Mouse (Mus musculus) hindbrain, embryonic 12.5 days (tissue): ENCODE results near the gene Smim6. TPM values are rescaled to one million over a fixed set of nuclear protein-coding genes. Genes with fewer than 3 reads are reported as not detected.

Experiments
- ATAC-seq: fragments of 200-750 bp; cut with Nextera tagmentation; 2 replicates; pipeline ENCODE4 v1.8.0; 2017; ENCODE audit warnings: moderate TSS enrichment; ENCODE audit not compliant: low FRiP score
- H3K27ac ChIP-seq: fragments of 300-500 bp; sonication (generic); 2 replicates; pipeline ENCODE4 v1.5.1; 2016; ENCODE audit warnings: mild to moderate bottlenecking
- H3K27me3 ChIP-seq: fragments of 300-500 bp; sonication (generic); 2 replicates; pipeline ENCODE4 v1.6.1; 2016; ENCODE audit warnings: mild to moderate bottlenecking
- H3K36me3 ChIP-seq: fragments of 300-500 bp; sonication (generic); 2 replicates; pipeline ENCODE4 v1.6.1; 2016; ENCODE audit warnings: mild to moderate bottlenecking
- H3K4me1 ChIP-seq: fragments of 300-500 bp; sonication (generic); 2 replicates; pipeline ENCODE4 v1.6.1; 2016
- H3K4me2 ChIP-seq: fragments of 300-500 bp; sonication (generic); replicated peaks from 2 replicates; pipeline ENCODE4 v1.6.1; 2016; ENCODE audit warnings: mild to moderate bottlenecking
- H3K4me3 ChIP-seq: fragments of 300-500 bp; sonication (generic); 2 replicates; pipeline ENCODE4 v1.5.1; 2016; ENCODE audit warnings: mild to moderate bottlenecking
- H3K9ac ChIP-seq: fragments of 300-500 bp; sonication (generic); 2 replicates; pipeline ENCODE4 v1.6.1; 2016; ENCODE audit warnings: mild to moderate bottlenecking, moderate library complexity
- H3K9me3 ChIP-seq: fragments of 300-500 bp; sonication (generic); replicated peaks from 2 replicates; pipeline ENCODE4 v1.6.1; 2016; ENCODE audit warnings: mild to moderate bottlenecking
- WGBS: fragments of 180-500 bp; shearing (Covaris S2); methylation state at CpG from one replicate; pipeline ENCODE4 v1.1.7; 2016; 5-methylcytosine and 5-hydroxymethylcytosine counted together
- polyA plus RNA-seq: library from polyadenylated mRNA; unstranded; fragments of >200 nt; fragmentation: Nextera tagmentation; extraction: Ambion mirVana; gene quantifications from 2 replicates; pipeline ENCODE4 v1.2.1, GENCODE M21; 2016

Smim6 gene
- polyA plus RNA-seq, 1 experiment from 2014 or later = 1.3 TPM

DNA sequence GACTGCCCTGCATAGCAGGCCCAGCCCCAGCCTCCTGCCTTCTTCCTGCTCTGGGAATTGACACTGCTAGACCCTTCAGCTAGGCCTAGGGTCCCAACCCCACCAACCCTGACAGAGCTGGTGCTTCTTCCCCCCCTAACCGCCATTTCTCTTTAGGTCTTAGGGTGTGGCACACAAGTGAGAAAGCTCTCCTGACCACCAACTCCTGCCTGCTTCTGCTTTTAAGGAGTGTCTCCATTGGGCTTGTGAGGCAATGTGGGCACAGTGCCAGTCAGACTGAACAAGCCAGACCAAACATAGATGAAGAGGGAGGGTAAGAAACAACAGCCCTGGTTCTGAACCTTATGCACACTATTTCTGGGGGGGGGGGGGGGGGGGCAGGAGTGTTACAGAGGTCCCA is 9.0 kb upstream of the Smim6 start:
- Histone ChIP-seq H3K9me3 (no peaks in the 10 kb centered on the region), H3K9ac (no peak overlapping the region; the same call in 1 of the 2 replicates), H3K4me2 (no peak overlapping the region), H3K27ac (no peak overlapping the region), H3K27me3 (no peaks in the 10 kb centered on the region), H3K4me3 (no peak overlapping the region), H3K4me1 (peaks cover 40% of the 10 kb centered on the region), H3K36me3 (no peaks in the 10 kb centered on the region)
- ATAC-seq = no peak
- 89% methylated on average over 1 of the region's 1 CpGs for WGBS

- Histone ChIP-seq H3K36me3 (peaks cover 6% of the 10 kb centered on the region; the same call in 1 of the 2 replicates), H3K27ac (no peak overlapping the region), H3K9ac (no peak overlapping the region), H3K4me3 (no peak overlapping the region), H3K4me2 (no peak overlapping the region), H3K9me3 (no peaks in the 10 kb centered on the region), H3K4me1 (peaks cover 40% of the 10 kb centered on the region), H3K27me3 (no peaks in the 10 kb centered on the region)
- ATAC-seq = no peak
- WGBS = 72% methylated on average over 11 of the region's 11 CpGs
Measured at GRCm38 (mm10) chr11:115903384-115904230, 8.2 kb upstream of the Smim6 start.

DNA sequence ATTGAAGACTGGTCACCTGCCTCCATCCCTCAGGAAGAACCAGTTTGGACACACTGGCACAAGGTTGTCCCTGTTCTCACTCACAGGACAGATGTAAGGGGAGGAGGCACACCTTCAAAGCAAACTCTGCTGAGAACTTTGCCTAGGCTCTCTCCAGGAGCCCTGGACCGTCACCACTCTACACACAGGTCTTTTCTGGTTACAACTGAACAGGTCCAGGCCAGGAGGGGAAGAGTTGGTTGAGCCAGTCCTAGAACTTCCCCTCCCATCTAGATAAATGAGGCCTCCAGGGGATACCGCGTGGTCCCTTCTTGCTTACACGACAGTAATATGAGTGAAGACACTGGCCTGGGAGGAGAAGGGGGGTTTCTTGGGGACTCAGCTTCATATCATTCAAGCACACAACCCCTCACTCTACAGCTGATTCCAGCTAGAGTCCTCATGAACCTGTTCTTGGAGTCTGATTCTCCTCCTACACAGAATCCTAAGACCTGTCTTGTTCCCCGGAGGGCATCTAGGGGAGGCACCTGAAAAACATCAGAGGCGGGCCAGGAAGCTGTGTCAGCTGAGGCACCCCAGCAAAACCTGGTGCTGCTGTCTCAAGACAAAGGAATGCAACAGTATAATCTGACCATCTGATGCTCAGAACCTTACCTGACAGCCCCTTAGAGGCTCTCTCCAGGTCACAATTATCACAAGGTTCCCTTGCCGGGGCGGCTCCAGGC is 7.4 kb upstream of the Smim6 start:
- H3K4me1 ChIP-seq = peaks cover 36% of the 10 kb centered on the region
- H3K27me3 ChIP-seq = no peaks in the 10 kb centered on the region
- no peak overlapping the region for H3K4me2 ChIP-seq
- H3K9ac ChIP-seq = 0 out of 2 replicates have a peak overlapping the region, but pooled peaks have one; percentile 25
- no peak overlapping the region for H3K4me3 ChIP-seq
- peaks cover 6% of the 10 kb centered on the region; the same call in 1 of the 2 replicates for H3K36me3 ChIP-seq
- H3K27ac ChIP-seq = no peak overlapping the region
- ATAC-seq = no peak
- H3K9me3 ChIP-seq = no peaks in the 10 kb centered on the region
- WGBS = 83% methylated on average over 8 of the region's 8 CpGs

DNA sequence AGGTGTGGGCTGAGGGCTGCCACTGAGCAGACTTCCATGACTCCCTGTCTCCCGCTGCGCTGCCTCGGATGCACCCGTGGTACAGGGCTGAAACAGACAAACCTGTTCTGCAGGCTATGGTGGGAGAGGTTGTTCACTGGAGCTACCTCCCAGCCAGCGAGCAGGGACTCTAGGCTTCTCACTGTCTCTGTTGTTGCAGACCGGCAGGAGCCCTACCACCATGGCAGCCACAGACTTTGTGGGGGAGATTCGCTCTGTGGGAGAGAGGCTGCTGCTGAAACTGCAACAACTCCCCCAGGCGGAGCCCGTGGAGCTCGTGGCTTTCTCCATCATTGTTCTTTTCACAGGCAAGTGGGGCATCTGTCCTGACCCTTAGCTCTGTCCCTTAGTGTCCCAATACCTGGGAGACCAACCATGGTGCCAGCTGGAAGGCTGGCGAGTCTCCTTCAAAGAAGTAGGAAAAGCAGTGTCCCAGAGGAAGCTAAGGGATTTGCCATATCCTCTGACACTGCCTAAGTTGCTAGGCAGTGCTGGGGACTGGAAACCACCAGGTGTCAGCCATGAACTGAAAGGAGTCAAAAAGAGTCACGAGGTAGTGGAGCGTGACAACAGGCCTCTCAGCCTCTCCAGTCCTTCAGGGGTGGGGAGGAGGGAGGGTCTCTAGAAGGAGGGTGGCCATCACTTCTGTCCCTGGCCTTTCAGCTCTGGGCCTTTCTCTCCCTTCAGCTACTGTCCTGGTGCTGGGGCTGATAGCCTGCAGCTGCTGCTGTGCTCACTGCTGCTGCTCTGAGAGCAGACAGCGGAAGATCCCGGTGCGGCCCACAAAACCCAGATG is 6.6 kb upstream of the Smim6 start:
- Histone ChIP-seq H3K9me3 (no peaks in the 10 kb centered on the region), H3K36me3 (peaks cover 11% of the 10 kb centered on the region; the same call in 1 of the 2 replicates), H3K9ac (0 out of 2 replicates have a peak overlapping the region, but pooled peaks have one; percentile 25), H3K27me3 (no peaks in the 10 kb centered on the region), H3K4me3 (no peak overlapping the region), H3K27ac (no peak overlapping the region), H3K4me2 (no peak overlapping the region), H3K4me1 (peaks cover 28% of the 10 kb centered on the region)
- 46% methylated on average over 16 of the region's 16 CpGs for WGBS
- ATAC-seq = no peak

- Histone ChIP-seq H3K27me3 (no peaks in the 10 kb centered on the region), H3K9me3 (no peaks in the 10 kb centered on the region), H3K27ac (no peak overlapping the region), H3K36me3 (peaks cover 15% of the 10 kb centered on the region; the same call in 1 of the 2 replicates), H3K4me2 (no peak overlapping the region), H3K9ac (no peak overlapping the region), H3K4me3 (no peak overlapping the region), H3K4me1 (peaks cover 22% of the 10 kb centered on the region)
- WGBS = 83% methylated on average over 3 of the region's 3 CpGs
- ATAC-seq = no peak
Measured at GRCm38 (mm10) chr11:115906116-115906515, 5.7 kb upstream of the Smim6 start.

GRCm38 (mm10) chr11:115906521-115906920 is 5.3 kb upstream of the Smim6 start:
- peaks cover 19% of the 10 kb centered on the region for H3K4me1 ChIP-seq

DNA sequence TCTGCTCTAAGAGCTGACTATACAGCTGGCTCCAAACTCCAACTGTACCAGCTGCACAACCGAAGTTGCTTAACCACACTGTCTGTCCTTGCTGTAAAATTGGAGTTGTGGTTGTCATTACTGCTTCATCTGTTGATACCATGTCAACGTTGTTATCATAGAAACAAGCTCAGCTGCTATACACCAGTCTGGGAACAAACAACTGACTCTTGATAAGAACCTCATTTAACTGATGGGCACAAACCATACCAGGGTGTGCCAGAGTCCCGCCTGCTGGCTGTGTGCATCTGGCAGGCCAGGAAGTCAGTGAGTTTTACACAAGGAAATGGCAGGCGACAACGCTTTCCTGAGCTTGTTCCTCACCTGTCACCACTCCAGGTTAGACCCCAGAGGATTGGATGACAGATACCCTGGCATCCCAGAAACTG is 669 bp upstream of the Smim6 start:
- no peaks in the 10 kb centered on the region for H3K9me3 ChIP-seq
- no peak overlapping the region for H3K4me3 ChIP-seq
- H3K27me3 ChIP-seq = no peaks in the 10 kb centered on the region
- H3K4me2 ChIP-seq = no peak overlapping the region
- WGBS = 96% methylated on average over 5 of the region's 5 CpGs
- no peak overlapping the region for H3K9ac ChIP-seq
- peaks cover 54% of the 10 kb centered on the region for H3K36me3 ChIP-seq
- no peak for ATAC-seq
- H3K4me1 ChIP-seq = no peaks in the 10 kb centered on the region
- H3K27ac ChIP-seq = no peak overlapping the region

More at GRCm38 (mm10) chr11:115906521-115906920, 5.3 kb upstream of the Smim6 start:
- Histone ChIP-seq H3K4me2 (no peak overlapping the region), H3K4me3 (no peak overlapping the region), H3K9ac (no peak overlapping the region), H3K27ac (no peak overlapping the region), H3K27me3 (no peaks in the 10 kb centered on the region), H3K36me3 (peaks cover 18% of the 10 kb centered on the region; the same call in 1 of the 2 replicates), H3K9me3 (no peaks in the 10 kb centered on the region)
- ATAC-seq = no peak
- WGBS = 87% methylated on average over 5 of the region's 5 CpGs

GRCm38 (mm10) chr11:115916579-115916978 is 4.8 kb downstream of the Smim6 start:
- 87% methylated on average over 4 of the region's 4 CpGs for WGBS
- no peaks in the 10 kb centered on the region for H3K4me1 ChIP-seq
- H3K9me3 ChIP-seq = no peaks in the 10 kb centered on the region
- peaks cover 50% of the 10 kb centered on the region for H3K36me3 ChIP-seq
- no peak overlapping the region for H3K4me2 ChIP-seq
- no peaks in the 10 kb centered on the region for H3K27me3 ChIP-seq
- H3K9ac ChIP-seq = no peak overlapping the region
- no peak overlapping the region for H3K4me3 ChIP-seq
- no peak for ATAC-seq
- H3K27ac ChIP-seq = no peak overlapping the region

DNA sequence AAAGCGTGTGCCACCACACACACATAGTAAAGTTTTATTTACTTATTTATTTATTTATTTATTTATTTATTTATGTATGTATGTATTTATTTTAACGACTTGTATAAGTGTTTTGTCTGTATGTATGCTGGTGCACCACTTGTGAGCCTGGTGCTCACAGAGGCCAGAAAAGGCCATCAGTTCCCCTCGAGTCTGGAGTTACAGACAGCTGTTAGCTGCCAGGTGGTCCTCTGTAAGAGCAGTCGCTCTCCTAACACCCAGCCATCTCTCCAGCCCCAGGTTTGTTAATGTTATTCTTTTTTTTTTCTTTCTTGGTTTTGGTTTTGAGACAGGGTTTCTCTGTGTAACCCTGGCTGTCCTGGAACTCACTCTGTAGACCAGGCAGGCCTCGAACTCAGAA is 6.8 kb downstream of the Smim6 start:
- Histone ChIP-seq H3K4me3 (no peak overlapping the region), H3K4me2 (no peak overlapping the region), H3K9me3 (no peaks in the 10 kb centered on the region), H3K36me3 (peaks cover 47% of the 10 kb centered on the region), H3K27ac (no peak overlapping the region), H3K27me3 (no peaks in the 10 kb centered on the region), H3K4me1 (no peaks in the 10 kb centered on the region), H3K9ac (no peak overlapping the region)
- WGBS = 88% methylated on average over 5 of the region's 5 CpGs
- ATAC-seq = no peak

GRCm38 (mm10) chr11:115919073-115919472 is 7.3 kb downstream of the Smim6 start:
- peaks cover 46% of the 10 kb centered on the region for H3K36me3 ChIP-seq
- 88% methylated on average over 5 of the region's 5 CpGs for WGBS

DNA sequence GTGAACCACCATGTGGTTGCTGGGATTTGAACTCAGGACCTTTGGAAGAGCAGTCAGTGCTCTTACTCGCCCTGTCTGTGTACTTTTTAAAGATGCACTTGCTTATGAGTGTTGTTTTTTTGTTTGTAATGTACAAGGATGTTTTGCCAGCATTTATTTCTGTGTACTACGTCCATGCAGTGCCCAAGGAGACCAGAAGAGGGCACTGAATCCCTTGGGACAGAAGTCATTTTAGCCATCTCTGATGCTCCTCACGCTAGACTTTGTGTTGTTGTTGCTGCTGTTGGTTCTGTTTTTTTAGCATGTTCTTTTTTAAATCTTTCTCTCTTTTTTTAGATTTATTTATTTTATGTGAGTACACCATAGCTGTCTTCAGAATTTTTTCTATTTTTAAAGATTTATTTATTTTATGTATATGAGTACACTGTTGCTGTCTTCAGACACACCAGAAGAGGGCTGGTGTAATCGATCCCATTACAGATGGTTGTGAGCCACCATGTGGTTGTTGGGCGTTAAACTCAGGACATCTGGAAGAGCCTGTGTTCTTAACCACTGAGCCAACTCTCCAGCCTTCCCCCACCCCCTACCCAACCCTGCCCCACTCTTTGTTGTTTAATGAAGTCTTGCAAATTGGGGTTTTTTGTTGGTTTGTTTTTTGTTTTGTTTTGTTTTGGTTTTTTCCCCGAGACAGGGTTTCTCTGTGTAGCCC is 8.4 kb downstream of the Smim6 start:
- no peak overlapping the region for H3K4me2 ChIP-seq
- no peaks in the 10 kb centered on the region for H3K4me1 ChIP-seq
- no peak for ATAC-seq
- no peak overlapping the region for H3K9ac ChIP-seq
- H3K27ac ChIP-seq = no peak overlapping the region
- no peaks in the 10 kb centered on the region for H3K27me3 ChIP-seq
- H3K9me3 ChIP-seq = no peaks in the 10 kb centered on the region
- 47% methylated on average over 6 of the region's 6 CpGs for WGBS
- H3K4me3 ChIP-seq = no peak overlapping the region
- H3K36me3 ChIP-seq = peaks cover 49% of the 10 kb centered on the region

More at GRCm38 (mm10) chr11:115919073-115919472, 7.3 kb downstream of the Smim6 start:
- no peaks in the 10 kb centered on the region for H3K4me1 ChIP-seq
- H3K4me2 ChIP-seq = no peak overlapping the region
- no peak for ATAC-seq
- no peak overlapping the region for H3K27ac ChIP-seq
- H3K9ac ChIP-seq = no peak overlapping the region
- no peaks in the 10 kb centered on the region for H3K9me3 ChIP-seq
- H3K4me3 ChIP-seq = no peak overlapping the region
- H3K27me3 ChIP-seq = no peaks in the 10 kb centered on the region
